Mouse (Mus musculus) brain, embryonic 14.5 days (tissue): ENCODE results near the gene Col26a1. TPM values are rescaled to one million over a fixed set of nuclear protein-coding genes. Genes with fewer than 3 reads are reported as not detected.

Experiments used
- DNase-seq: peaks from one replicate; pipeline ENCODE4 v3.0.0-alpha.2; 2011; ENCODE audit warnings: low read depth
- CTCF ChIP-seq: fragments of 200-500 bp; IDR thresholded peaks from 2 replicates; pipeline ENCODE4 v1.5.1; 2012; ENCODE audit warnings: inconsistent platforms, mild to moderate bottlenecking, moderate library complexity, borderline replicate concordance; ENCODE audit not compliant: insufficient read depth, insufficient read length; ENCODE audit errors: extremely low read depth
- POLR2A ChIP-seq: fragments of 200-500 bp; IDR thresholded peaks from 2 replicates; pipeline ENCODE4 v1.6.1; 2012; ENCODE audit warnings: mild to moderate bottlenecking, inconsistent platforms, borderline replicate concordance; ENCODE audit not compliant: poor library complexity, insufficient read depth, insufficient read length, severe bottlenecking; ENCODE audit errors: extremely low read depth
- polyA plus RNA-seq: library from polyadenylated mRNA; depleted of rRNA; stranded (reverse); fragments of >200 nt; gene quantifications from 2 replicates; pipeline ENCODE4 v1.2.3, GENCODE M21; 2012

Gene Col26a1
- polyA plus RNA-seq, 1 experiment: 52.4 TPM

- no peak for DNase-seq
- TF ChIP-seq POLR2A: no peak
- TF ChIP-seq CTCF: no peak
Observed at GRCm38 (mm10) chr5:136796917-136797316, 86.1 kb downstream of the Col26a1 start.

GRCm38 (mm10) chr5:136793807-136794206 lies 89.2 kb downstream of the Col26a1 start:
- no peak for DNase-seq
- TF ChIP-seq CTCF: no peak
- TF ChIP-seq POLR2A: no peak

- TF ChIP-seq CTCF (no peak), POLR2A (no peak)
- no peak for DNase-seq
Observed at GRCm38 (mm10) chr5:136792541-136792940, 90.5 kb downstream of the Col26a1 start.

- DNase-seq: no peak
- TF ChIP-seq POLR2A (no peak), CTCF (no peak)
Observed at GRCm38 (mm10) chr5:136791204-136791603, 91.8 kb downstream of the Col26a1 start.

- TF ChIP-seq CTCF: peak; percentile 97
- TF ChIP-seq POLR2A: no peak
- DNase-seq: peak; percentile 99
Observed at GRCm38 (mm10) chr5:136790570-136791196, 92.3 kb downstream of the Col26a1 start.

GRCm38 (mm10) chr5:136784531-136784930 lies 98.5 kb downstream of the Col26a1 start:
- DNase-seq: no peak
- TF ChIP-seq CTCF (no peak), POLR2A (no peak)

GRCm38 (mm10) chr5:136782600-136782999 lies 100.4 kb downstream of the Col26a1 start:
- TF ChIP-seq CTCF (no peak), POLR2A (no peak)
- DNase-seq: peak; percentile 56

- DNase-seq: peak; percentile 23
- TF ChIP-seq POLR2A: no peak
- TF ChIP-seq CTCF: peak; percentile 82
Observed at GRCm38 (mm10) chr5:136780465-136780864, 102.5 kb downstream of the Col26a1 start.

GRCm38 (mm10) chr5:136779946-136780345 lies 103.1 kb downstream of the Col26a1 start:
- TF ChIP-seq CTCF: no peak
- no peak for TF ChIP-seq POLR2A
- no peak for DNase-seq

GRCm38 (mm10) chr5:136775548-136775947 lies 107.5 kb downstream of the Col26a1 start:
- no peak for TF ChIP-seq POLR2A
- TF ChIP-seq CTCF: no peak

GRCm38 (mm10) chr5:136773044-136774039 lies 109.7 kb downstream of the Col26a1 start:
- DNase-seq: no peak
- TF ChIP-seq CTCF (no peak), POLR2A (no peak)

More at GRCm38 (mm10) chr5:136775548-136775947, 107.5 kb downstream of the Col26a1 start:
- no peak for DNase-seq

GRCm38 (mm10) chr5:136771132-136771531 lies 111.9 kb downstream of the Col26a1 start:
- no peak for TF ChIP-seq POLR2A
- TF ChIP-seq CTCF: no peak
- DNase-seq: no peak

GRCm38 (mm10) chr5:136767304-136767703 lies 115.7 kb downstream of the Col26a1 start:
- DNase-seq: no peak
- TF ChIP-seq CTCF: no peak
- TF ChIP-seq POLR2A: no peak
